Mouse (Mus musculus): ENCODE data around the gene Acpp. TPM values are rescaled to one million over a fixed set of nuclear protein-coding genes. Genes with fewer than 3 reads are reported as not detected.
"Not testable (repeated sequence)": the region's sequence is repeated elsewhere in the genome, so short reads cannot be mapped to it uniquely, and the experiment has no call there.

The Acpp gene
- under 1 TPM in 1 of 4 experiments, not detected in 3; 0.17 TPM for total RNA-seq (2022)

GRCm38 (mm10) chr9:104337183-104337931 is at the start of gene Acpp:
TSS of gene Acpp (minus strand) at chr9:104337748.
- peak; percentile 2 for DNase-seq (ENCODE audit: low spot score)

GRCm38 (mm10) chr9:104382571-104383170 is 45.1 kb upstream of the Acpp start:
- DNase-seq (ENCODE audit: low spot score) = no peak

DNA sequence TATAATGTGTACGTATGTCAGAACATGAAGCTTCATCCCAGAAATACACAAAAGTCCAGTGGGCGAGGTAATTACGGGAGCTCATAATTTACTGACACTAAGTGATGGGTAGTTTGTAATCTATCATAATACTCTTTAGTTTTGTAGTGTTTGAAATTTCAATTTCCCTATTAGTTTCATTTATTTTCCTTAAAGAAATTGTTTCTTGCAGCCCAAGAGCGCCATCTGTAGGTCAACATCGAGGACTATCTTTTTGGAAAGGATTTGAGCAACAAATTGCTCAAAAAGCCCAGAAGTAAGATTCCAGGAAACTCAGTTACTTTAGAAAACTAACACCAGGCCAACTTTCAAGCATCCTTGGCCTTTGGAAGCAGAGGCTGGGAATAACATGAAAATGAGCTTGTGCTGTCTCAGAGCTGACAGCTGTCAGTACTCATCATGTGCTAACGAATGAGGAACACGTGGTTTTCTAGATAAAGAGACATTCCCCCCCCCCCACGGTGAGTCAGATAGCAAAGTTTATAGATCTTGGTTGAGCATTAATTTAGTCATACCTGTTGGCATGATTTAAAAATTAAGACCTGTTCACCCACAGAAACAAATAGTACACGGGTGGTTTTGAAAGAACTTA is 42.1 kb upstream of the Acpp start:
- DNase-seq (ENCODE audit: low spot score) = no peak

DNA sequence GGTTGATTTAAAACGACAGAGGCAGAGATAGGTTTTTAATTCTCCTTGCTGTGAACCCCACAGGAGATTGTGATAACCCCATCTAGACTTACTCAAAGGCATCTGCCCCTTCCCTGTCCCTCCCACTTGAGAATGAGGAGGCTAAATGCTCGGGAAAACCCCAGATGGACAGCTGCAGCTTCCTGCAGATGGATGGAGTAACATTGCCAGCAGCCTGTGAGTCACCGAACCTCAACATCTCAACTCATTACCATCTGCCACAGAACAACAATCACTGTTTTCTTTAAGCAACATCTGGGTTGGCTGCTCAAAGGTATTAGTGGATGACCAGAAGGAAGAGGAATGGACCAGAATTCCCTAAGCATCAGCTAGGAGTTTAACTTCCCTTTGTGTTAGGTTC is 38.0 kb upstream of the Acpp start:
- peak; percentile 4 for DNase-seq (ENCODE audit: low spot score)

GRCm38 (mm10) chr9:104373253-104373652 is 35.7 kb upstream of the Acpp start:
- DNase-seq (ENCODE audit: low spot score) = peak; percentile 9

DNA sequence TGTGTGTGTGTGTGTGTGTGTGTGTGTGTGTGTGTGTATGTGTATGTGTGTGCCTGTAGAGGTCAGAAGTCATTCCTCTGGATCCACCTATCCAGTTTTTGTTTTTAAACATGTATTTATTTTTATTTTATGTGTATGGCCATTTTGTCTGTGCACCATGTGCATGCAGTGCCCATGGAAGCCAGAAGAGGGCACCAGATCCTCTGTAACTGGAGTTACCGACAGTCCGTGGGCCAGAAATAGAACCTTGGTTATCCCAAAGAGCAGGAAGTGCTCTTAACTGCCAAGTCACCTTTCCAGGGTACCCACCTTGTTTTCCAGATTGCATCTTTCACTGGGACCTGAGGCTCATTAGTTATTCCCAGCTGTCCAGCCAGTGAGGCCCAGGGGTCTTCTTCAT is 29.4 kb upstream of the Acpp start:
- no peak for DNase-seq (ENCODE audit: low spot score)

- not testable (repeated sequence) for DNase-seq (ENCODE audit: low spot score)
These were observed 24.4 kb upstream of the Acpp start for GRCm38 (mm10) chr9:104361951-104362350.

DNA sequence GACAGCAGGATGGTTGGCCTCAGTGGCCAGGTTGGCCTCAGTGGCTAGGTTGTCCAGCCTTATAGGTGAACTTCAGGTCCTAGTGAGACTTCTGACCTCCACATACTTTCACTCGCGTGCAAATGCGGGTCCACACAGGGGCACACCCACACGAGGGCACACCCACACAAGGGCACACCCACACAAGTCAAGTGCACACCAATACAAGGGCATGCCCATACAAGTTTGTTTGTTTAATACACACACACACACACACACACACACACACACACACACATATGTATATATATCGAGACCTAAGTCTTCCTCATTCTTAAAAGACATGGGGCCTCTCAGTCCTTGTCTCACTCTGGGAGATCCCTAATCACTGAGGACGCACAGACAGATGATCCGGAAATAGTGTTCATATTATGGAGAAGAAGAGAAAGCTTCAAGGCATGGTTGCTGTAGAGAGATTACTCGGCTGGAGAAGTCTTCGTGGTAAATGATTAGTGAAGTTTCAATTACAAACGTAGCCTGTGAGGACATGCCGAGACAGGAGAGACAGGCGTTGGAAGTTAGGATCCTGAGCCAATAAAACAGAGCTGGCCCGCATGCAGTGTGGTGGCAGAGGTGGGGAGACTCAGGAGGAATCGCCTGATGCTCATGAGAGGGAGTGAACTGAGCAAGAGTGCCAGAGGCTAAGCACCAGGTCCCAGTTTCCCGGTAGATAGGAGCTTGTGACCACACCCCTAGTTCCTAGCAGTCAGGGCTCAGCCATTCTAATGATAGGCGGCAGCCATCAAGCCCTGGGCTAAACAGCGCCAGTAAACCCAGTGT is 23.7 kb upstream of the Acpp start:
- no peak for DNase-seq (ENCODE audit: low spot score)

GRCm38 (mm10) chr9:104360389-104360788 is 22.8 kb upstream of the Acpp start:
- no peak for DNase-seq (ENCODE audit: low spot score)

GRCm38 (mm10) chr9:104355521-104356270 is 18.1 kb upstream of the Acpp start:
- DNase-seq (ENCODE audit: low spot score) = no peak

DNA sequence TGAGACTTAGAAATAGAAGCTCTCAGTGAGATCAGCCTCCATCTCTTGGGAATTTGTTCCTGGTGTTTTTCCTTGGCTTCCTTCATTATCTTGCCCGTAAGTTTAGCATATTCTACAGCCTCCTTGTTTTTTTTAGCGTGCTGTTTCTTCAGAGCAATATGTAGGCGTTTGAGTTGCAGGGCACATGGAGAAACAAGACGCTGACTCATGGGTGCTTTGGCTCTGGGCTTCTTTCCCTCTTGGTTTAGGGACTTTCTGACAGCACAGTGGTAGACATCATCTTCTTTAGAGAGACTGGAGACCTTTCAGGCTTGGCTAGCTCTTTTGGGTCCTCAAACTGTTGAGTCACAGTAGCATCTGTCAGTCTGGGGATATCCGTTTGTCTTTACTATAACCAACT is 6.6 kb upstream of the Acpp start:
- no peak for DNase-seq (ENCODE audit: low spot score)

DNA sequence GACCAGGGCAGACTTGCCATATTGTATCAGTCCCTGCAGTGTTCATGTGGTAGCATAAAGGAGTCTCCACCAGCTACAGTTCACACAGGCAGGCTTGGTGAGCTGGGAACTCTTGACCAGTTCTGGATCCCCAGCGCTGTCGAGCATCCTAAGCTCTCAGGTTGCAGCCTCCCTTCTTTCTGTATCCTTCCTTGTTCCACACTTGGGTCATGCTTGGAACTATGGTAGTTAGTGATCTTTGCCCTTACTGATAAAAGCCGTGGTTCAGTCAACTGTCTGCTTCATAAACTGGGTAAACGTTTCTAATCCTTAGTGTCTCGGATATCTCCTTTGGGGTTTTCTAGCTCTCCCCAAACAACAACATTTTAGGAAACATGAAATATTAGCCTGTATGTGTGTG is 1.9 kb upstream of the Acpp start:
- DNase-seq (ENCODE audit: low spot score) = no peak

- DNase-seq (ENCODE audit: low spot score) = no peak
These were observed 1.2 kb upstream of the Acpp start for GRCm38 (mm10) chr9:104338489-104339427.

DNA sequence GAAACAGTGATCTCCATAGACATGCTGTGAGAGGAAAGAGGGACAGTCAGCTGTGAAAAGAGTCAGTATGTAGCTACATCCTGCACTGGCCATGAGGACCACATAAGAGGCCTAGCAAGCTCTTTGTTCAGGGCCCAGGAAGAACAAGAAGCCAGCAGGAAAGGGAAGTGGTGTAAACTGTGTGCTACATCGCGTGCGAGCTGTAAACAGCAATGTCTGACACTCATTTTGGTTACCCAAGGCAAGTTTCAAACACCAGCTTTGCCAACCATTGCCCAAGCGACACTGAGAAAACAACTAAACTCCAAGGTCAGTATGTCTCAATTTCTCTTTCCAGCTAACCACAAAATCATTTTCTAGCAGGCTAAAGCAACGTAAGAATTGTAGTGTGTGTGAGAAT is 6.2 kb downstream of the Acpp start:
- DNase-seq (ENCODE audit: low spot score) = no peak

GRCm38 (mm10) chr9:104328655-104329054 is 8.9 kb downstream of the Acpp start:
- no peak for DNase-seq (ENCODE audit: low spot score)

DNA sequence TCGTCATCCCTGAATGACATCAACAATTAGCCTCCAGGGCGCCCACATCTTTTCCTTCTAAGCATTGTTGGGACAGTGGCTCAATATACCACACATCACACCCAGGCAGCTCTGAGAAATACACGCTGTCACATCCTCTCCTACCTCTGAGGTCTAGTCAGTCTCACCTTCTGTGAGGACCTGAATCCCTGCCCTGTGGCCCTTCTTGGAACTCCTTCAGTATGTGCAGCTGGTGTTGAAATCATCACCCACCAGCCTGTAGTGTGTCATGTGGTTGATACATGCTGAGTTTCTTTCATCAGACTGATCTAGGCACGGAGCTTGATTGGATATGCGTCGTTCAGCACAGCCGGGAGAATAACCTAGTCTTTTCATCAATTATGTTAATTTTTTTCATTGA is 16.0 kb downstream of the Acpp start:
- no peak for DNase-seq (ENCODE audit: low spot score)

- no peak for DNase-seq (ENCODE audit: low spot score)
These were observed 21.2 kb downstream of the Acpp start for GRCm38 (mm10) chr9:104316351-104316750.

DNA sequence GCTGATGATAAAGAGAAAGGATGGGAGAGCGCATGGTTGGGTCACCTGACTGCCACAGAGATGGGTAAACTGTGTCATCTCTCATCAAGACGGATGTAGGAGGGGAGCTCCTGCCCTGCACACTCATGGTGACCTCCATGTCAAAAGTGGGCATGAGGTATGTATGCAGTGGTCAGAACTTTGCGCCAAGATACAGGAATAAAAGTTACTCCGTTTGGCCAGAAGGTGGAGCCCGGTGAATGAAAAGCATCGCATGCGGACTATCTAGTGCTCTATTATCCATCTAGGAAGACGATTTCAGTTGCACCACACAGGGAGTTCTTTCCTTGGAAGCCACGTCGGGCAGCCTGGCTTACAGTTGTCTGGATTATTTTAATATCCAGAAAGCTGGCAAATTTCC is 22.0 kb downstream of the Acpp start:
- DNase-seq (ENCODE audit: low spot score) = peak; percentile 5

GRCm38 (mm10) chr9:104306734-104307133 is 30.8 kb downstream of the Acpp start:
- peak; percentile 55 for DNase-seq (ENCODE audit: low spot score)

Measured in heart, adult 8-10 months (tissue).